Mouse (Mus musculus) testis, adult 2 months (tissue): ENCODE data around the gene She. TPM values are rescaled to one million over a fixed set of nuclear protein-coding genes. Genes with fewer than 3 reads are reported as not detected.

Experiments used
- H3K27ac ChIP-seq: fragments of 200-500 bp; 2 replicates; pipeline ENCODE4 v1.5.1; 2012; ENCODE audit warnings: low read depth, low read length; ENCODE audit not compliant: control insufficient read depth, insufficient read depth
- H3K27me3 ChIP-seq: fragments of 200-500 bp; 2 replicates; pipeline ENCODE4 v1.6.1; 2012; ENCODE audit warnings: mild to moderate bottlenecking, low read length, moderate library complexity; ENCODE audit not compliant: control insufficient read depth, insufficient read depth
- H3K36me3 ChIP-seq: fragments of 200-500 bp; 2 replicates; pipeline ENCODE4 v1.6.1; 2012; ENCODE audit warnings: mild to moderate bottlenecking, low read length; ENCODE audit not compliant: control insufficient read depth, insufficient read depth
- H3K4me1 ChIP-seq: fragments of 200-500 bp; 2 replicates; pipeline ENCODE4 v1.6.1; 2012; ENCODE audit warnings: low read length; ENCODE audit not compliant: control insufficient read depth, insufficient read depth
- H3K4me3 ChIP-seq: fragments of 200-500 bp; 2 replicates; pipeline ENCODE4 v1.5.1; 2012; ENCODE audit warnings: low read depth, mild to moderate bottlenecking, low read length, moderate library complexity, mixed read lengths; ENCODE audit not compliant: control insufficient read depth
- CTCF ChIP-seq: fragments of 200-500 bp; IDR thresholded peaks from 2 replicates; pipeline ENCODE4 v1.5.1; 2012; ENCODE audit warnings: low read depth, mild to moderate bottlenecking, inconsistent platforms, low read length, moderate library complexity; ENCODE audit not compliant: control insufficient read depth, insufficient read depth, insufficient replicate concordance
- POLR2A ChIP-seq: fragments of 200-500 bp; IDR thresholded peaks from 2 replicates; pipeline ENCODE4 v1.6.1; 2012; ENCODE audit warnings: low read depth, mild to moderate bottlenecking, inconsistent platforms, low read length, moderate library complexity; ENCODE audit not compliant: control insufficient read depth
- polyA plus RNA-seq: library from polyadenylated mRNA; depleted of rRNA; stranded (reverse); fragments of >200 nt; gene quantifications from 2 replicates; pipeline ENCODE4 v1.2.3, GENCODE M21; 2012

She gene
- polyA plus RNA-seq, 1 experiment, result 0.12 TPM

GRCm38 (mm10) chr3:89870472-89871271 lies 39.5 kb downstream of the She start:
- Histone ChIP-seq H3K27me3 (no peaks in the 10 kb centered on the region), H3K36me3 (no peaks in the 10 kb centered on the region), H3K4me1 (no peaks in the 10 kb centered on the region), H3K27ac (no peak overlapping the region), H3K4me3 (no peak overlapping the region)
- TF ChIP-seq CTCF (no peak), POLR2A (no peak)

GRCm38 (mm10) chr3:89871339-89871914 lies 40.3 kb downstream of the She start:
- H3K4me1 ChIP-seq, result no peaks in the 10 kb centered on the region
- no peak overlapping the region for H3K4me3 ChIP-seq
- no peak for TF ChIP-seq CTCF
- no peak for TF ChIP-seq POLR2A
- H3K27me3 ChIP-seq, result no peaks in the 10 kb centered on the region
- H3K27ac ChIP-seq, result no peak overlapping the region
- no peaks in the 10 kb centered on the region for H3K36me3 ChIP-seq

- Histone ChIP-seq H3K4me1 (no peaks in the 10 kb centered on the region), H3K27ac (no peak overlapping the region)
- no peak for TF ChIP-seq CTCF
- no peak for TF ChIP-seq POLR2A
Measured at GRCm38 (mm10) chr3:89872209-89872608, 41.0 kb downstream of the She start.

GRCm38 (mm10) chr3:89872684-89873083 lies 41.5 kb downstream of the She start:
- no peak overlapping the region for H3K4me3 ChIP-seq
- H3K4me1 ChIP-seq, result no peaks in the 10 kb centered on the region
- no peak for TF ChIP-seq CTCF
- no peak for TF ChIP-seq POLR2A
- H3K27ac ChIP-seq, result no peak overlapping the region
- H3K36me3 ChIP-seq, result no peaks in the 10 kb centered on the region
- no peaks in the 10 kb centered on the region for H3K27me3 ChIP-seq

More at GRCm38 (mm10) chr3:89872209-89872608, 41.0 kb downstream of the She start:
- Histone ChIP-seq H3K36me3 (no peaks in the 10 kb centered on the region), H3K27me3 (no peaks in the 10 kb centered on the region), H3K4me3 (no peak overlapping the region)

- H3K27ac ChIP-seq, result no peak overlapping the region
- no peaks in the 10 kb centered on the region for H3K4me1 ChIP-seq
Measured at GRCm38 (mm10) chr3:89874076-89874475, 42.9 kb downstream of the She start.

GRCm38 (mm10) chr3:89875021-89875420 lies 43.9 kb downstream of the She start:
- Histone ChIP-seq H3K4me3 (no peak overlapping the region), H3K27ac (no peak overlapping the region), H3K4me1 (no peaks in the 10 kb centered on the region), H3K36me3 (no peaks in the 10 kb centered on the region), H3K27me3 (no peaks in the 10 kb centered on the region)
- TF ChIP-seq POLR2A (no peak), CTCF (no peak)

More at GRCm38 (mm10) chr3:89874076-89874475, 42.9 kb downstream of the She start:
- Histone ChIP-seq H3K27me3 (no peaks in the 10 kb centered on the region), H3K36me3 (no peaks in the 10 kb centered on the region), H3K4me3 (no peak overlapping the region)
- TF ChIP-seq POLR2A (no peak), CTCF (no peak)

- Histone ChIP-seq H3K4me1 (no peaks in the 10 kb centered on the region), H3K27me3 (no peaks in the 10 kb centered on the region), H3K36me3 (no peaks in the 10 kb centered on the region), H3K27ac (no peak overlapping the region), H3K4me3 (no peak overlapping the region)
- no peak for TF ChIP-seq CTCF
- TF ChIP-seq POLR2A, result no peak
Measured at GRCm38 (mm10) chr3:89875781-89876180, 44.6 kb downstream of the She start.
